Mouse (Mus musculus) liver, embryonic 16.5 days (tissue): Measurements from ENCODE around the gene Grid2. TPM values are rescaled to one million over a fixed set of nuclear protein-coding genes. Genes with fewer than 3 reads are reported as not detected.

Experiments
- ATAC-seq: fragments of 200-750 bp; cut with Nextera tagmentation; 2 replicates; pipeline ENCODE4 v1.8.0; 2017; ENCODE audit warnings: low read depth, mild to moderate bottlenecking, moderate number of reproducible peaks, moderate library complexity
- H3K27ac ChIP-seq: fragments of 300-500 bp; sonication (generic); 2 replicates; pipeline ENCODE4 v1.5.1; 2014; ENCODE audit warnings: mild to moderate bottlenecking, low read length
- H3K27me3 ChIP-seq: fragments of 300-500 bp; sonication (generic); 2 replicates; pipeline ENCODE4 v1.6.1; 2014; ENCODE audit warnings: low read depth, low read length, mixed read lengths; ENCODE audit not compliant: control insufficient read depth, insufficient read depth
- H3K36me3 ChIP-seq: fragments of 300-500 bp; sonication (generic); 2 replicates; pipeline ENCODE4 v1.6.1; 2014; ENCODE audit warnings: mild to moderate bottlenecking; ENCODE audit not compliant: control insufficient read depth, insufficient read depth
- H3K4me1 ChIP-seq: fragments of 300-500 bp; sonication (generic); 2 replicates; pipeline ENCODE4 v1.6.1; 2014; ENCODE audit warnings: low read depth, low read length, mixed read lengths; ENCODE audit not compliant: control insufficient read depth
- H3K4me2 ChIP-seq: fragments of 300-500 bp; sonication (generic); 2 replicates; pipeline ENCODE4 v1.6.1; 2014; ENCODE audit warnings: low read depth, low read length, mixed read lengths
- H3K4me3 ChIP-seq: fragments of 300-500 bp; sonication (generic); 2 replicates; pipeline ENCODE4 v1.5.1; 2014; ENCODE audit warnings: low read depth, mild to moderate bottlenecking, low read length
- H3K9ac ChIP-seq: fragments of 300-500 bp; sonication (generic); 2 replicates; pipeline ENCODE4 v1.6.1; 2014; ENCODE audit warnings: low read depth, low read length
- H3K9me3 ChIP-seq: fragments of 300-500 bp; sonication (generic); replicated peaks from 2 replicates; pipeline ENCODE4 v1.6.1; 2016; ENCODE audit warnings: low read length; ENCODE audit not compliant: control insufficient read depth
- WGBS: fragments of 180-500 bp; shearing (Covaris S2); extraction: QIAGEN DNeasy Blood & Tissue Kit; methylation state at CpG from one replicate; pipeline ENCODE4 v1.1.7; 2014; ENCODE audit not compliant: insufficient replicate concordance; 5-methylcytosine and 5-hydroxymethylcytosine counted together
- polyA plus RNA-seq: library from polyadenylated mRNA; unstranded; fragments of >200 nt; fragmentation: Nextera tagmentation; extraction: Ambion mirVana; gene quantifications from 2 replicates; pipeline ENCODE4 v1.2.1, GENCODE M21; 2015

Gene Grid2
- polyA plus RNA-seq, 1 experiment from 2014 or later, result not detected

- Histone ChIP-seq H3K9ac (no peak overlapping the region), H3K27me3 (no peaks in the 10 kb centered on the region), H3K4me1 (no peaks in the 10 kb centered on the region), H3K4me2 (no peak overlapping the region), H3K36me3 (no peaks in the 10 kb centered on the region), H3K27ac (no peak overlapping the region), H3K9me3 (no peaks in the 10 kb centered on the region), H3K4me3 (no peak overlapping the region)
- 57% methylated on average over 3 of the region's 3 CpGs for WGBS
- ATAC-seq, result no peak
Measured at GRCm38 (mm10) chr6:64542168-64542567, 1286.5 kb downstream of the Grid2 start.

- no peak overlapping the region for H3K27ac ChIP-seq
- H3K4me2 ChIP-seq, result no peak overlapping the region
- no peaks in the 10 kb centered on the region for H3K4me1 ChIP-seq
- no peak overlapping the region for H3K9ac ChIP-seq
- no peaks in the 10 kb centered on the region for H3K36me3 ChIP-seq
- 59% methylated on average over 3 of the region's 3 CpGs for WGBS
- H3K27me3 ChIP-seq, result no peaks in the 10 kb centered on the region
- H3K9me3 ChIP-seq, result no peaks in the 10 kb centered on the region
- no peak for ATAC-seq
- no peak overlapping the region for H3K4me3 ChIP-seq
Measured at GRCm38 (mm10) chr6:64553645-64554044, 1298.0 kb downstream of the Grid2 start.

- WGBS, result 61% methylated on average over 4 of the region's 4 CpGs
- Histone ChIP-seq H3K9me3 (no peaks in the 10 kb centered on the region), H3K9ac (no peak overlapping the region), H3K27ac (no peak overlapping the region), H3K4me3 (no peak overlapping the region), H3K4me1 (no peaks in the 10 kb centered on the region), H3K36me3 (no peaks in the 10 kb centered on the region), H3K4me2 (no peak overlapping the region), H3K27me3 (no peaks in the 10 kb centered on the region)
- no peak for ATAC-seq
Measured at GRCm38 (mm10) chr6:64555220-64555619, 1299.5 kb downstream of the Grid2 start.

GRCm38 (mm10) chr6:64568599-64568998, 1312.9 kb downstream of the Grid2 start:
- no peak for ATAC-seq
- Histone ChIP-seq H3K4me2 (no peak overlapping the region), H3K27me3 (no peaks in the 10 kb centered on the region), H3K36me3 (no peaks in the 10 kb centered on the region), H3K4me1 (no peaks in the 10 kb centered on the region), H3K4me3 (no peak overlapping the region), H3K9me3 (no peaks in the 10 kb centered on the region), H3K27ac (no peak overlapping the region), H3K9ac (no peak overlapping the region)
- WGBS, result 25% methylated on average over 5 of the region's 5 CpGs

DNA sequence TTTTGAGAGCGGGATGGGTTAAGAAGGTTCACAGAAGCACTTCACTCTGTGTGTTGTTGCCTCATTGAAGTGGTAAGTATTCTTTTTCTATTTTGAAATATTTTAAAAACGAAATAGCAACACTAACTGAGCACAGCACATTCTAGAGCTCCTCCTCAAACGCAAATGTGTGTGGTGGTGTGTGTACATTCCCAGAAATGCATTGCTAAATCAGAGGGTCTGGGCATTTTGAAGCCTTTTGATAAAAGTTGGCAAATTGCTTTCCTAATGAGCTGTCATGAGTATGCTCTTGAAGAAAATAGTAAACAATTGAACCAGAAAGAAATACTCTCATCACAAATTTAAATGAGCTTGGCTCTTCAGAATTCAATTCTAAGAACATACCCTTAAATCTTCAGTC, 1325.7 kb downstream of the Grid2 start:
- WGBS, result 51% methylated on average over 3 of the region's 3 CpGs
- H3K9me3 ChIP-seq, result no peaks in the 10 kb centered on the region

GRCm38 (mm10) chr6:64588487-64589205, 1333.0 kb downstream of the Grid2 start:
- H3K4me1 ChIP-seq, result no peaks in the 10 kb centered on the region
- no peaks in the 10 kb centered on the region for H3K27me3 ChIP-seq
- no peak for ATAC-seq
- H3K27ac ChIP-seq, result no peak overlapping the region
- no peaks in the 10 kb centered on the region for H3K9me3 ChIP-seq
- H3K4me3 ChIP-seq, result no peak overlapping the region
- no peak overlapping the region for H3K9ac ChIP-seq
- WGBS, result 61% methylated on average over 7 of the region's 7 CpGs
- no peak overlapping the region for H3K4me2 ChIP-seq
- no peaks in the 10 kb centered on the region for H3K36me3 ChIP-seq

More for the DNA sequence above, 1325.7 kb downstream of the Grid2 start:
- no peak overlapping the region for H3K4me3 ChIP-seq
- H3K4me2 ChIP-seq, result no peak overlapping the region
- ATAC-seq, result no peak
- H3K27me3 ChIP-seq, result no peaks in the 10 kb centered on the region
- no peak overlapping the region for H3K27ac ChIP-seq
- H3K9ac ChIP-seq, result no peak overlapping the region
- H3K4me1 ChIP-seq, result no peaks in the 10 kb centered on the region
- H3K36me3 ChIP-seq, result no peaks in the 10 kb centered on the region

GRCm38 (mm10) chr6:64596261-64596660, 1340.6 kb downstream of the Grid2 start:
- 56% methylated on average over 7 of the region's 7 CpGs for WGBS
- Histone ChIP-seq H3K36me3 (no peaks in the 10 kb centered on the region), H3K4me3 (no peak overlapping the region), H3K27ac (no peak overlapping the region), H3K27me3 (no peaks in the 10 kb centered on the region), H3K4me1 (no peaks in the 10 kb centered on the region), H3K4me2 (no peak overlapping the region), H3K9ac (no peak overlapping the region), H3K9me3 (no peaks in the 10 kb centered on the region)
- ATAC-seq, result no peak

- H3K4me2 ChIP-seq, result no peak overlapping the region
- H3K36me3 ChIP-seq, result no peaks in the 10 kb centered on the region
- ATAC-seq, result no peak
- H3K27me3 ChIP-seq, result no peaks in the 10 kb centered on the region
- H3K9me3 ChIP-seq, result no peaks in the 10 kb centered on the region
- WGBS, result 62% methylated on average over 2 of the region's 2 CpGs
- no peaks in the 10 kb centered on the region for H3K4me1 ChIP-seq
- H3K9ac ChIP-seq, result no peak overlapping the region
- no peak overlapping the region for H3K4me3 ChIP-seq
- H3K27ac ChIP-seq, result no peak overlapping the region
Measured at GRCm38 (mm10) chr6:64596835-64597234, 1341.2 kb downstream of the Grid2 start.

- Histone ChIP-seq H3K27me3 (no peaks in the 10 kb centered on the region), H3K36me3 (no peaks in the 10 kb centered on the region), H3K4me3 (no peak overlapping the region), H3K9me3 (no peaks in the 10 kb centered on the region), H3K4me2 (no peak overlapping the region), H3K4me1 (no peaks in the 10 kb centered on the region), H3K9ac (no peak overlapping the region), H3K27ac (no peak overlapping the region)
- no peak for ATAC-seq
- 29% methylated on average over 4 of the region's 4 CpGs for WGBS
Measured at GRCm38 (mm10) chr6:64598144-64598561, 1342.5 kb downstream of the Grid2 start.
